Comparison of ENCODE assay signal across 8 mouse cellular contexts in the genomic region with DNA sequence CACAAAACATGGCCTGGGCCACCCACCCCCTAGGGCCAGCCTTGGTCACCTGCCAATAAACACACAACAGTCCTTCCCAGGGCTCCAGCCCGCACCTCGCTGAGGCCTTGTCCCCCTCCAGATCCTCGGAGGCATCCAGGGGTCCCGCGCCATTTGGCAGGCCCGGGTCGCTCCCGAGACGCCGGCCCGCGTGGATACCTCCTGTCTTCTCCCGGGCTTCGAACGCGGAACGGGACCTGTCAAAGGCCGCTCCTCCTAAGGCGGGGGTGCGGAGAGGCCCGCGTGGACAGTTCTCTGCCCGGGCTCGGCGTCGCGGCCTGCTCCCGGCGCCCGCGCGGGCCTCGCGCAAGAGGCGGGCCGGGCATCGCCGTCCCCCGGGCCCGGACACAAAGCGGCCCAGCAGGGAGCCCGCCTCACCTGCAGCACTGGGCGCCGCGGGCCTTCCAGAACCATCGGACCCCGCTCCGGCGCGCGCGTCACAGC. TPM values are rescaled to one million over a fixed set of nuclear protein-coding genes. Genes with fewer than 3 reads are reported as not detected.
A peak's percentile ranks its signal among the peaks of the same experiment; 100 is the strongest.
DNase-seq lines count a peak whose midpoint lies in the region; ATAC-seq and TF ChIP-seq lines count a peak whose summit lies in the region.

No protein-coding gene starts in this region.

- peak overlapping the region; percentile 88 for H3K4me2 ChIP-seq in heart, embryonic 12.5 days

- intact Hi-C loops in heart, postnatal 10 days (cut with DNase I), result no loop called here

- no peak for TF ChIP-seq POLR2A in testis, adult 2 months (IDR thresholded peaks at IDR 0.05; ENCODE audit: control insufficient read depth, low read depth, low read length)

- peaks cover 37% of the 10 kb centered on the region for H3K4me1 ChIP-seq in E14TG2a.4 (replicated peaks; ENCODE audit: low read depth, low read length)
- H3K4me1 ChIP-seq in heart, embryonic 12.5 days (replicated peaks), result peaks cover 47% of the 10 kb centered on the region
- H3K4me1 ChIP-seq in midbrain, embryonic 10.5 days, result peaks cover 65% of the 10 kb centered on the region
- H3K4me1 ChIP-seq in testis, adult 2 months (ENCODE audit: control insufficient read depth, insufficient read depth, low read length), result peaks cover 13% of the 10 kb centered on the region

- peak; percentile 34 to 60 for DNase-seq in heart, adult 18-20 months
- no peak for DNase-seq in heart, postnatal 10 days
- peak; percentile 56 for DNase-seq in embryo, embryonic 11 days
- peak; percentile 42 for DNase-seq in layer of hippocampus, postnatal 14 days (ENCODE audit: low spot score in 2 of 2)
- peak; percentile 64 for DNase-seq in midbrain, embryonic 10.5 days (ENCODE audit: low spot score)

- TF ChIP-seq CTCF in E14TG2a.4 (conservative IDR thresholded peaks at IDR 0.05; ENCODE audit: low read length), result no peak
- no peak for TF ChIP-seq CTCF in testis, adult 2 months (IDR thresholded peaks at IDR 0.05; ENCODE audit: control insufficient read depth, insufficient read depth, insufficient replicate concordance, low read depth, low read length)

- no peaks in the 10 kb centered on the region for H3K9me3 ChIP-seq in E14TG2a.4 (ENCODE audit: low read length)
- H3K9me3 ChIP-seq in heart, embryonic 12.5 days (replicated peaks), result no peaks in the 10 kb centered on the region
- H3K9me3 ChIP-seq in midbrain, embryonic 10.5 days (replicated peaks), result no peaks in the 10 kb centered on the region

- H3K4me3 ChIP-seq in E14TG2a.4 (replicated peaks; ENCODE audit: low read length), result peak overlapping the region; percentile 86
- H3K4me3 ChIP-seq in heart, embryonic 12.5 days, result peak overlapping the region; percentile 90
- H3K4me3 ChIP-seq in midbrain, embryonic 10.5 days, result peak overlapping the region; percentile 95
- peak overlapping the region; percentile 87 for H3K4me3 ChIP-seq in testis, adult 2 months (ENCODE audit: control insufficient read depth, low read depth, low read length)

- peaks cover 25% of the 10 kb centered on the region for H3K36me3 ChIP-seq in E14TG2a.4 (ENCODE audit: insufficient read depth, low read length)
- no peaks in the 10 kb centered on the region for H3K36me3 ChIP-seq in heart, embryonic 12.5 days
- peaks cover 16% of the 10 kb centered on the region for H3K36me3 ChIP-seq in midbrain, embryonic 10.5 days
- H3K36me3 ChIP-seq in testis, adult 2 months (ENCODE audit: control insufficient read depth, insufficient read depth, low read length), result no peaks in the 10 kb centered on the region

- ATAC-seq in heart, embryonic 12.5 days (ENCODE audit: insufficient number of reproducible peaks, low FRiP score), result peak; percentile 58

- peak overlapping the region; percentile 98 for H3K9ac ChIP-seq in heart, embryonic 12.5 days

- H3K27ac ChIP-seq in heart, embryonic 12.5 days (ENCODE audit: poor library complexity, severe bottlenecking), result peak overlapping the region; percentile 89
- H3K27ac ChIP-seq in midbrain, embryonic 10.5 days (replicated peaks), result peak overlapping the region; percentile 98
- peak overlapping the region; percentile 42 for H3K27ac ChIP-seq in testis, adult 2 months (ENCODE audit: control insufficient read depth, insufficient read depth, low read depth, low read length)

- WGBS in heart, embryonic 12.5 days, result under 1% methylated on average over 50 of the region's 52 CpGs
- under 1% methylated on average over 52 of the region's 52 CpGs for WGBS in midbrain, embryonic 10.5 days

- H3K27me3 ChIP-seq in E14TG2a.4 (ENCODE audit: insufficient read depth, low read length), result no peaks in the 10 kb centered on the region
- H3K27me3 ChIP-seq in heart, embryonic 12.5 days (replicated peaks), result no peaks in the 10 kb centered on the region
- H3K27me3 ChIP-seq in midbrain, embryonic 10.5 days (ENCODE audit: low read depth, poor library complexity, severe bottlenecking), result no peaks in the 10 kb centered on the region
- H3K27me3 ChIP-seq in testis, adult 2 months (ENCODE audit: control insufficient read depth, insufficient read depth, low read length), result no peaks in the 10 kb centered on the region

RNA-seq across cellular contexts. Expression of a gene that starts 0.4 kb away (rescaled TPM):
- total RNA-seq in heart, adult 18-20 months (2021), result 10 to 100 TPM; 20.5 to 21.6 TPM
- total RNA-seq in heart, postnatal 10 days (2021), result 10 to 100 TPM; 44.0 to 44.3 TPM
- 41.6 and 41.9 TPM in 2 replicates for polyA plus RNA-seq in heart, embryonic 12.5 days (2016; fragmentation: Nextera tagmentation; extraction: Ambion mirVana)
- 10 to 100 TPM; 54.1 to 61.0 TPM for total RNA-seq in layer of hippocampus, postnatal 14 days (2021)
- 38.9 and 39.1 TPM in 2 replicates for polyA plus RNA-seq in midbrain, embryonic 10.5 days (2016; fragmentation: Nextera tagmentation; extraction: Ambion mirVana)
- 4.4 and 4.9 TPM in 2 replicates for polyA plus RNA-seq in testis, adult 2 months (2012; rRNA removed)

Comparison
In these comparisons a context has a peak if more than half of its experiments do, and no peak if none do; other contexts are left out.
1. DNase-seq: peak in heart, adult 18-20 months (2 of 2), embryo, embryonic 11 days (single experiment), layer of hippocampus, postnatal 14 days (2 of 2) and midbrain, embryonic 10.5 days (single experiment); none in heart, postnatal 10 days (0 of 2).
2. H3K27ac ChIP-seq: peak in every context shown above with its lines; median percentile 98 in midbrain, embryonic 10.5 days; 89 in heart, embryonic 12.5 days; 42 in testis, adult 2 months.
3. Peak in every context shown above with its lines, with median percentiles within 50 percentile points of each other: H3K4me3 ChIP-seq.